Mouse (Mus musculus): ENCODE results near the gene Nr0b2. TPM values are rescaled to one million over a fixed set of nuclear protein-coding genes. Genes with fewer than 3 reads are reported as not detected.

Nr0b2 gene
- polyA plus RNA-seq, 1 experiment from 2014 or later: 0.89 TPM

GRCm38 (mm10) chr4:133552029-133552428, 1.1 kb upstream of the Nr0b2 start:
- Histone ChIP-seq H3K4me3 (ENCODE audit: low read depth, low read length) (no peak overlapping the region), H3K36me3 (ENCODE audit: control insufficient read depth, insufficient read depth, low read length) (no peaks in the 10 kb centered on the region), H3K27me3 (replicated peaks; ENCODE audit: control insufficient read depth, insufficient read depth, low read length) (peaks cover 4% of the 10 kb centered on the region; the same call in 1 of the 2 replicates), H3K9me3 (ENCODE audit: control insufficient read depth, low read length) (no peaks in the 10 kb centered on the region), H3K9ac (ENCODE audit: low read depth, low read length) (no peak overlapping the region), H3K27ac (ENCODE audit: low read depth, low read length) (no peak overlapping the region), H3K4me1 (replicated peaks; ENCODE audit: control insufficient read depth, insufficient read depth, low read length) (peaks cover 13% of the 10 kb centered on the region), H3K4me2 (no peak overlapping the region)
- WGBS: 73% methylated on average over 1 of the region's 1 CpGs
- ATAC-seq (replicated peaks; ENCODE audit: low FRiP score): no peak
- no peak for DNase-seq (ENCODE audit: low spot score)

- Histone ChIP-seq H3K9me3 (ENCODE audit: control insufficient read depth, low read length) (no peaks in the 10 kb centered on the region), H3K27ac (ENCODE audit: low read depth, low read length) (no peak overlapping the region), H3K9ac (ENCODE audit: low read depth, low read length) (no peak overlapping the region; the same call in 1 of the 2 replicates), H3K4me2 (peak overlapping the region; percentile 43), H3K4me1 (replicated peaks; ENCODE audit: control insufficient read depth, insufficient read depth, low read length) (peaks cover 13% of the 10 kb centered on the region), H3K27me3 (replicated peaks; ENCODE audit: control insufficient read depth, insufficient read depth, low read length) (peaks cover 4% of the 10 kb centered on the region; the same call in 1 of the 2 replicates), H3K4me3 (ENCODE audit: low read depth, low read length) (peak overlapping the region; percentile 5; the same call in 1 of the 2 replicates), H3K36me3 (ENCODE audit: control insufficient read depth, insufficient read depth, low read length) (no peaks in the 10 kb centered on the region)
- WGBS: 55% methylated on average over 19 of the region's 19 CpGs
- DNase-seq (ENCODE audit: low spot score) (no peak), ATAC-seq (replicated peaks; ENCODE audit: low FRiP score) (no peak)
Measured at GRCm38 (mm10) chr4:133553448-133554330, 513 bp downstream of the Nr0b2 start.

GRCm38 (mm10) chr4:133557041-133557717, 4.0 kb downstream of the Nr0b2 start:
- Histone ChIP-seq H3K27ac (ENCODE audit: low read depth, low read length) (0 out of 2 replicates have a peak overlapping the region, but pooled peaks have one; percentile 49), H3K27me3 (replicated peaks; ENCODE audit: control insufficient read depth, insufficient read depth, low read length) (peaks cover 4% of the 10 kb centered on the region; the same call in 1 of the 2 replicates), H3K4me3 (ENCODE audit: low read depth, low read length) (no peak overlapping the region), H3K36me3 (ENCODE audit: control insufficient read depth, insufficient read depth, low read length) (no peaks in the 10 kb centered on the region), H3K9me3 (ENCODE audit: control insufficient read depth, low read length) (no peaks in the 10 kb centered on the region), H3K4me1 (replicated peaks; ENCODE audit: control insufficient read depth, insufficient read depth, low read length) (peaks cover 13% of the 10 kb centered on the region), H3K4me2 (peak overlapping the region; percentile 35; the same call in 1 of the 2 replicates), H3K9ac (ENCODE audit: low read depth, low read length) (no peak overlapping the region)
- whole genome bisulfite sequencing: 42% methylated on average over 10 of the region's 10 CpGs
- ATAC-seq (replicated peaks; ENCODE audit: low FRiP score): peak; percentile 80
- no peak for DNase-seq (ENCODE audit: low spot score)

GRCm38 (mm10) chr4:133559846-133560245, 6.7 kb downstream of the Nr0b2 start:
- Histone ChIP-seq H3K4me1 (replicated peaks; ENCODE audit: control insufficient read depth, insufficient read depth, low read length) (no peaks in the 10 kb centered on the region), H3K27ac (ENCODE audit: low read depth, low read length) (no peak overlapping the region), H3K27me3 (replicated peaks; ENCODE audit: control insufficient read depth, insufficient read depth, low read length) (peaks cover 4% of the 10 kb centered on the region; the same call in 1 of the 2 replicates), H3K4me2 (no peak overlapping the region), H3K9me3 (ENCODE audit: control insufficient read depth, low read length) (peaks cover 4% of the 10 kb centered on the region; the same call in 1 of the 2 replicates), H3K36me3 (ENCODE audit: control insufficient read depth, insufficient read depth, low read length) (no peaks in the 10 kb centered on the region), H3K4me3 (ENCODE audit: low read depth, low read length) (no peak overlapping the region), H3K9ac (ENCODE audit: low read depth, low read length) (no peak overlapping the region)
- ATAC-seq (replicated peaks; ENCODE audit: low FRiP score) (no peak), DNase-seq (ENCODE audit: low spot score) (no peak)
- 63% methylated on average over 4 of the region's 4 CpGs for WGBS

GRCm38 (mm10) chr4:133561622-133562021, 8.4 kb downstream of the Nr0b2 start:
- Histone ChIP-seq H3K9ac (ENCODE audit: low read depth, low read length) (no peak overlapping the region), H3K27ac (ENCODE audit: low read depth, low read length) (no peak overlapping the region), H3K4me2 (no peak overlapping the region), H3K36me3 (ENCODE audit: control insufficient read depth, insufficient read depth, low read length) (no peaks in the 10 kb centered on the region), H3K9me3 (ENCODE audit: control insufficient read depth, low read length) (peaks cover 4% of the 10 kb centered on the region; the same call in 1 of the 2 replicates), H3K27me3 (replicated peaks; ENCODE audit: control insufficient read depth, insufficient read depth, low read length) (no peaks in the 10 kb centered on the region), H3K4me3 (ENCODE audit: low read depth, low read length) (no peak overlapping the region), H3K4me1 (replicated peaks; ENCODE audit: control insufficient read depth, insufficient read depth, low read length) (no peaks in the 10 kb centered on the region)
- DNase-seq (ENCODE audit: low spot score) (no peak), ATAC-seq (replicated peaks; ENCODE audit: low FRiP score) (no peak)
- WGBS: 78% methylated on average over 4 of the region's 4 CpGs

GRCm38 (mm10) chr4:133563123-133563571, 10.0 kb downstream of the Nr0b2 start:
- Histone ChIP-seq H3K36me3 (ENCODE audit: control insufficient read depth, insufficient read depth, low read length) (no peaks in the 10 kb centered on the region), H3K27me3 (replicated peaks; ENCODE audit: control insufficient read depth, insufficient read depth, low read length) (no peaks in the 10 kb centered on the region), H3K4me1 (replicated peaks; ENCODE audit: control insufficient read depth, insufficient read depth, low read length) (no peaks in the 10 kb centered on the region), H3K4me2 (no peak overlapping the region), H3K27ac (ENCODE audit: low read depth, low read length) (no peak overlapping the region), H3K9ac (ENCODE audit: low read depth, low read length) (no peak overlapping the region), H3K9me3 (ENCODE audit: control insufficient read depth, low read length) (peaks cover 4% of the 10 kb centered on the region; the same call in 1 of the 2 replicates), H3K4me3 (ENCODE audit: low read depth, low read length) (no peak overlapping the region)
- ATAC-seq (replicated peaks; ENCODE audit: low FRiP score) (no peak), DNase-seq (ENCODE audit: low spot score) (no peak)
- WGBS: 74% methylated on average over 11 of the region's 11 CpGs

- Histone ChIP-seq H3K4me2 (no peak overlapping the region), H3K4me1 (replicated peaks; ENCODE audit: control insufficient read depth, insufficient read depth, low read length) (no peaks in the 10 kb centered on the region), H3K27me3 (replicated peaks; ENCODE audit: control insufficient read depth, insufficient read depth, low read length) (no peaks in the 10 kb centered on the region), H3K9ac (ENCODE audit: low read depth, low read length) (no peak overlapping the region), H3K36me3 (ENCODE audit: control insufficient read depth, insufficient read depth, low read length) (no peaks in the 10 kb centered on the region), H3K27ac (ENCODE audit: low read depth, low read length) (no peak overlapping the region), H3K9me3 (ENCODE audit: control insufficient read depth, low read length) (peaks cover 4% of the 10 kb centered on the region; the same call in 1 of the 2 replicates), H3K4me3 (ENCODE audit: low read depth, low read length) (no peak overlapping the region)
- DNase-seq (ENCODE audit: low spot score) (no peak), ATAC-seq (replicated peaks; ENCODE audit: low FRiP score) (no peak)
- 31% methylated on average over 8 of the region's 8 CpGs for WGBS
Measured at GRCm38 (mm10) chr4:133567251-133567650, 14.1 kb downstream of the Nr0b2 start.

GRCm38 (mm10) chr4:133569291-133570065, 16.3 kb downstream of the Nr0b2 start:
- ATAC-seq (replicated peaks; ENCODE audit: low FRiP score) (no peak), DNase-seq (ENCODE audit: low spot score) (no peak)
- Histone ChIP-seq H3K36me3 (ENCODE audit: control insufficient read depth, insufficient read depth, low read length) (no peaks in the 10 kb centered on the region), H3K4me2 (no peak overlapping the region; the same call in 1 of the 2 replicates), H3K4me1 (replicated peaks; ENCODE audit: control insufficient read depth, insufficient read depth, low read length) (no peaks in the 10 kb centered on the region), H3K27ac (ENCODE audit: low read depth, low read length) (no peak overlapping the region), H3K9ac (ENCODE audit: low read depth, low read length) (no peak overlapping the region), H3K9me3 (ENCODE audit: control insufficient read depth, low read length) (peaks cover 1% of the 10 kb centered on the region; the same call in 1 of the 2 replicates), H3K27me3 (replicated peaks; ENCODE audit: control insufficient read depth, insufficient read depth, low read length) (no peaks in the 10 kb centered on the region), H3K4me3 (ENCODE audit: low read depth, low read length) (no peak overlapping the region)
- WGBS: 79% methylated on average over 10 of the region's 10 CpGs
